Mouse (Mus musculus): ENCODE data around the gene Thap4.

DNA sequence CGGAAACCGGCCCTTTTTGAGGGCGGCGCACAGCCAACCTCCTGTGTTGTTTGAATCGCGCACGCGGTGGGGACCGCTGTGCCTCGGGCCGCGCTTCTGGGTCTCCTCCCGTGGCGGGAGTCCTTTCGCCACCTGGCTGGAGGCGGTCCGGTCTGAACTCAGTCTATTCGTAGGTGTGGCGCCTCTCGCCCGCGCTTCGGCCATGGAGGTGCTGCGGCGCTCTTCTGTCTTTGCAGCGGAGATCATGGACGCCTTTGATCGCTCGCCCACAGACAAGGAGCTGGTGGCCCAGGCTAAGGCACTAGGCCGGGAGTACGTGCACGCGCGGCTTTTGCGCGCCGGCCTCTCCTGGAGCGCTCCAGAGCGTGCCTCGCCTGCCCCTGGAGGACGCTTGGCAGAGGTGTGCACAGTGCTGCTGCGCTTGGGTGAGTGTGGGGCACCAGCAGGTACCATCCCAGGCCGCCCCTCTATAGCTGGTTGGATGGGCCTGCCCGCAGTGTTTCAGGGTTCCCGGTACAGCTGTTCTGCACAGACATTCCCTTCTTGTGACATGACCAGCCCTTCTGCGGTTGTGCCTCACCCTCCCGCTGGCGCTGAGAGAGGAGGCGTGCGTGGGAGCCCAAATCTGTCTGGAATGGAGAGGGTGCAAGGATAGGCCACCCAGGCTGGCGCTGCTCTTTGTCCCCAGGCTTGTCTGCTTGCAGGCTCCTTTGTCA, 68.3 kb downstream of the Thap4 start:
- TF ChIP-seq CTCF (IDR thresholded peaks at IDR 0.05; ENCODE audit: extremely low read depth, insufficient read depth, insufficient read length, insufficient replicate concordance) (no peak), POLR2A (IDR thresholded peaks at IDR 0.05; ENCODE audit: low read depth, low read length) (no peak)

Data from spleen, adult 2 months (tissue).